Mouse (Mus musculus) olfactory bulb, adult 2 months (tissue): ENCODE data around the gene Rec8.

Experiments used
- CTCF ChIP-seq: fragments of 200-500 bp; IDR thresholded peaks from 2 replicates; pipeline ENCODE4 v1.5.1; 2012; ENCODE audit warnings: low read depth, mild to moderate bottlenecking, low read length, moderate library complexity; ENCODE audit not compliant: insufficient read depth
- POLR2A ChIP-seq: fragments of 200-500 bp; IDR thresholded peaks from 2 replicates; pipeline ENCODE4 v1.6.1; 2012; ENCODE audit warnings: mild to moderate bottlenecking, low read depth, low read length, moderate library complexity; ENCODE audit not compliant: insufficient read depth

DNA sequence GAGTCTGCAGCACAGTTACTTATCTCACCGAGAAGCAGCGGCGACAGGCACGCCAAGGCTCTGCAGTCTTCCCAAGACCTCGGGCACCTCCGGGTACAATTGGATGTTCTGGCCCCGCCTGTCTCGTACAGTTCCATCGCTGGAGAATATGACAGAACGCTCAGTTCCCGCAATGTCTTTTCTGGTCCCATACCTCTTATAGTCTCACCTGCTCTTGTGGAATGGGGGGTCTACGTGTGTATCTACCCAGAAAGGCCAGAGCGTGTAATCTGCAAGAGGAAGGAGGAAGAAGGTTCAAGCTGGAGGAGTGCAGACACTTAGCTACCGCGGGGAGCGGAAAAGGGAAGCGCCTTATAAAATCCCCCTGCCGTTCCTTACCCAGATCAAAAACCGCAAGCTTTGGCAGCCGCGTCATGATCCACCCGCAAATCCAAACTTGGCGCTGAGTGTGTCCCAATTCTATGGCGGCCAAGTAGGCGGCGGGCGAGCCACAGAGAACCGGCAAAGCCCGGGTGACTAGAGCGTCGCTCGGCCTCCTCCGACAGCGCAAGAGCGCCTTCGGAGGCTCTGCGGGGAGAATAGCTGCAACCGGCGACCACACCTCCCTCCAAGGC is 42.2 kb downstream of the Rec8 start, which contains the start of gene Mdp1:
- peak; percentile 84 for TF ChIP-seq CTCF
- TF ChIP-seq POLR2A = no peak
